Mouse (Mus musculus): ENCODE results near the gene Cdipt. TPM values are rescaled to one million over a fixed set of nuclear protein-coding genes. Genes with fewer than 3 reads are reported as not detected.
A peak's percentile ranks its signal among the peaks of the same experiment; 100 is the strongest.

Gene Cdipt
- total RNA-seq, 2 experiments from 2014 or later, result 19.7 to 29.8 TPM

- ATAC-seq (replicated peaks; ENCODE audit: low FRiP score, poor library complexity, severe bottlenecking), result no peak
Observed at GRCm38 (mm10) chr7:126967361-126967760, 8.4 kb upstream of the Cdipt start.

- no peak for ATAC-seq (replicated peaks; ENCODE audit: low FRiP score, poor library complexity, severe bottlenecking)
Observed at GRCm38 (mm10) chr7:126975493-126975892, 221 bp upstream of the Cdipt start.

- ATAC-seq (replicated peaks; ENCODE audit: low FRiP score, poor library complexity, severe bottlenecking), result peak; percentile 94
Observed at GRCm38 (mm10) chr7:126975950-126976866, 494 bp downstream of the Cdipt start, which contains the start of gene Cdiptos. TSS of gene Cdiptos (minus strand) at chr7:126976098.

GRCm38 (mm10) chr7:126976878-126977459, 1.3 kb downstream of the Cdipt start:
- ATAC-seq (replicated peaks; ENCODE audit: low FRiP score, poor library complexity, severe bottlenecking), result 0 out of 2 replicates have a peak, but pooled peaks have one; percentile 13

GRCm38 (mm10) chr7:126978841-126979240, 3.1 kb downstream of the Cdipt start:
- no peak for ATAC-seq (replicated peaks; ENCODE audit: low FRiP score, poor library complexity, severe bottlenecking)

GRCm38 (mm10) chr7:126981601-126982000, 5.9 kb downstream of the Cdipt start:
- no peak for ATAC-seq (replicated peaks; ENCODE audit: low FRiP score, poor library complexity, severe bottlenecking)

GRCm38 (mm10) chr7:126982054-126982453, 6.3 kb downstream of the Cdipt start:
- no peak for ATAC-seq (replicated peaks; ENCODE audit: low FRiP score, poor library complexity, severe bottlenecking)

GRCm38 (mm10) chr7:126983113-126983512, 7.4 kb downstream of the Cdipt start:
- no peak for ATAC-seq (replicated peaks; ENCODE audit: low FRiP score, poor library complexity, severe bottlenecking)

- ATAC-seq (replicated peaks; ENCODE audit: low FRiP score, poor library complexity, severe bottlenecking), result no peak
Observed at GRCm38 (mm10) chr7:126984667-126985444, 9.1 kb downstream of the Cdipt start.

GRCm38 (mm10) chr7:126986319-126986718, 10.6 kb downstream of the Cdipt start:
- peak; percentile 64 for ATAC-seq (replicated peaks; ENCODE audit: low FRiP score, poor library complexity, severe bottlenecking)

GRCm38 (mm10) chr7:126988816-126989215, 13.1 kb downstream of the Cdipt start:
- no peak for ATAC-seq (replicated peaks; ENCODE audit: low FRiP score, poor library complexity, severe bottlenecking)

GRCm38 (mm10) chr7:126996449-126996848, 20.7 kb downstream of the Cdipt start:
- ATAC-seq (replicated peaks; ENCODE audit: low FRiP score, poor library complexity, severe bottlenecking), result no peak

GRCm38 (mm10) chr7:126999568-126999967, 23.9 kb downstream of the Cdipt start:
- no peak for ATAC-seq (replicated peaks; ENCODE audit: low FRiP score, poor library complexity, severe bottlenecking)

- ATAC-seq (replicated peaks; ENCODE audit: low FRiP score, poor library complexity, severe bottlenecking), result no peak
Observed at GRCm38 (mm10) chr7:127003620-127004019, 27.9 kb downstream of the Cdipt start.

- ATAC-seq (replicated peaks; ENCODE audit: low FRiP score, poor library complexity, severe bottlenecking), result no peak
Observed at GRCm38 (mm10) chr7:127004122-127004875, 28.6 kb downstream of the Cdipt start.

- ATAC-seq (replicated peaks; ENCODE audit: low FRiP score, poor library complexity, severe bottlenecking), result no peak
Observed at GRCm38 (mm10) chr7:127007313-127008024, 31.8 kb downstream of the Cdipt start.

- ATAC-seq (replicated peaks; ENCODE audit: low FRiP score, poor library complexity, severe bottlenecking), result peak; percentile 60
Observed at GRCm38 (mm10) chr7:127008239-127009019, 32.7 kb downstream of the Cdipt start.

Measured in erythroid progenitor cell, adult 5-6 weeks (primary cell).